Mouse (Mus musculus) myocyte (in vitro differentiated cells): ENCODE results near the gene Asap3.

Source experiments
- CEBPB ChIP-seq: IDR thresholded peaks from 2 replicates; pipeline ENCODE4 v1.6.1; 2011; ENCODE audit warnings: mild to moderate bottlenecking, moderate library complexity; ENCODE audit not compliant: poor library complexity, insufficient read depth, severe bottlenecking
- E2F4 ChIP-seq: IDR thresholded peaks from one replicate; pipeline ENCODE4 v1.6.1; 2011; ENCODE audit warnings: mild to moderate bottlenecking, control low read depth, moderate library complexity; ENCODE audit not compliant: insufficient read depth
- MAX ChIP-seq: IDR thresholded peaks from one replicate; pipeline ENCODE4 v1.6.1; 2011; ENCODE audit warnings: low read depth, mild to moderate bottlenecking, control low read depth
- MYOD1 ChIP-seq, 3 experiments: IDR thresholded peaks; one replicate each; pipeline ENCODE4 v1.6.1; 2011; ENCODE audit warnings: control low read depth in 2 of 3, low read depth in 2 of 3, mild to moderate bottlenecking in 2 of 3, moderate library complexity in 1 of 3; ENCODE audit not compliant: insufficient read length in 2 of 3, control insufficient read depth in 1 of 3
- MYOG ChIP-seq, 3 experiments: IDR thresholded peaks; one replicate each; pipeline ENCODE4 v1.6.1; 2011; ENCODE audit warnings: control low read depth in 2 of 3, low read depth in 2 of 3, mild to moderate bottlenecking in 2 of 3; ENCODE audit not compliant: insufficient read length in 2 of 3, control insufficient read depth in 1 of 3, insufficient read depth in 1 of 3
- POLR2A ChIP-seq: IDR thresholded peaks from one replicate; pipeline ENCODE4 v1.6.1; 2011; ENCODE audit warnings: low read depth, mild to moderate bottlenecking, control low read depth, moderate library complexity; ENCODE audit not compliant: insufficient read length
- POLR2AphosphoS2 ChIP-seq: IDR thresholded peaks from one replicate; pipeline ENCODE4 v1.6.1; 2011; ENCODE audit warnings: low read depth, control low read depth; ENCODE audit not compliant: insufficient read length
- SRF ChIP-seq: IDR thresholded peaks from one replicate; pipeline ENCODE4 v1.6.1; 2011; ENCODE audit warnings: low read depth; ENCODE audit not compliant: control insufficient read depth, insufficient read length
- TCF12 ChIP-seq: IDR thresholded peaks from one replicate; pipeline ENCODE4 v1.6.1; 2011; ENCODE audit warnings: mild to moderate bottlenecking, control low read depth; ENCODE audit not compliant: poor library complexity, insufficient read depth, severe bottlenecking
- TCF3 ChIP-seq: IDR thresholded peaks from one replicate; pipeline ENCODE4 v1.6.1; 2011; ENCODE audit warnings: low read depth, control low read depth; ENCODE audit not compliant: insufficient read length
- USF1 ChIP-seq: IDR thresholded peaks from one replicate; pipeline ENCODE4 v1.6.1; 2011; ENCODE audit warnings: low read depth, mild to moderate bottlenecking, control low read depth, moderate library complexity

- TF ChIP-seq POLR2A (no peak), E2F4 (no peak), USF1 (no peak), POLR2AphosphoS2 (no peak), TCF12 (no peak), CEBPB (no peak), SRF (no peak), MAX (no peak), MYOG (IDR thresholded peaks at IDR 0.05; ENCODE audit: control insufficient read depth in 1 of 3, insufficient read depth in 1 of 3, insufficient read length in 2 of 3, low read depth in 2 of 3) (no peak), MYOD1 (IDR thresholded peaks at IDR 0.05; ENCODE audit: control insufficient read depth in 1 of 3, insufficient read length in 2 of 3, low read depth in 2 of 3) (no peak), TCF3 (no peak)
Observed at GRCm38 (mm10) chr4:136178475-136178921, 27.7 kb upstream of the Asap3 start.
